Mouse (Mus musculus): ENCODE data around the gene Lrrc8a. TPM values are rescaled to one million over a fixed set of nuclear protein-coding genes. Genes with fewer than 3 reads are reported as not detected.

Lrrc8a gene
- 49.2 and 51.7 TPM in 2 replicates for polyA plus RNA-seq (2014; fragmentation: Nextera tagmentation; extraction: Ambion mirVana)

- peaks cover 9% of the 10 kb centered on the region; the same call in 1 of the 2 replicates for H3K36me3 ChIP-seq (ENCODE audit: control insufficient read depth, insufficient read depth, low read length)
- peak; percentile 97 for ATAC-seq (ENCODE audit: low FRiP score)
Observed at GRCm38 (mm10) chr2:30237199-30237880, at the start of gene Lrrc8a. Lrrc8a (plus strand) TSS chr2:30237715.

GRCm38 (mm10) chr2:30191790-30192580 lies 45.5 kb upstream of the Lrrc8a start:
- DNase-seq (ENCODE audit: low spot score, missing footprints) (no peak), ATAC-seq (ENCODE audit: low FRiP score) (no peak)
- no peaks in the 10 kb centered on the region for H3K36me3 ChIP-seq (ENCODE audit: control insufficient read depth, insufficient read depth, low read length)
- no peaks in the 10 kb centered on the region for H3K4me1 ChIP-seq (ENCODE audit: control insufficient read depth, insufficient read depth, low read length)
- no peaks in the 10 kb centered on the region for H3K27me3 ChIP-seq (ENCODE audit: control insufficient read depth, insufficient read depth, low read length)
- no peak overlapping the region for H3K4me3 ChIP-seq (ENCODE audit: low read depth, low read length)
- no peaks in the 10 kb centered on the region for H3K9me3 ChIP-seq (ENCODE audit: control insufficient read depth, low read length)
- no peak overlapping the region for H3K27ac ChIP-seq (ENCODE audit: low read depth, low read length)
- H3K9ac ChIP-seq (ENCODE audit: low read length), result no peak overlapping the region
- no peak overlapping the region for H3K4me2 ChIP-seq
- WGBS, result 88% methylated on average over 12 of the region's 12 CpGs

More at GRCm38 (mm10) chr2:30237199-30237880, at the start of gene Lrrc8a:
- Histone ChIP-seq H3K9me3 (ENCODE audit: control insufficient read depth, low read length) (no peaks in the 10 kb centered on the region), H3K27ac (ENCODE audit: low read depth, low read length) (peak within 1 kb of the TSS; percentile 68), H3K9ac (ENCODE audit: low read length) (peak within 1 kb of the TSS; percentile 81), H3K4me1 (ENCODE audit: control insufficient read depth, insufficient read depth, low read length) (peaks cover 15% of the 10 kb centered on the region), H3K4me3 (ENCODE audit: low read depth, low read length) (peak within 1 kb of the TSS; percentile 58), H3K4me2 (peak within 1 kb of the TSS; percentile 72), H3K27me3 (ENCODE audit: control insufficient read depth, insufficient read depth, low read length) (no peaks in the 10 kb centered on the region)
- under 1% methylated on average over 56 of the region's 67 CpGs for WGBS
- peak; percentile 100 for DNase-seq (ENCODE audit: low spot score, missing footprints)

- no peak overlapping the region for H3K4me3 ChIP-seq (ENCODE audit: low read depth, low read length)
- no peaks in the 10 kb centered on the region for H3K4me1 ChIP-seq (ENCODE audit: control insufficient read depth, insufficient read depth, low read length)
- H3K36me3 ChIP-seq (ENCODE audit: control insufficient read depth, insufficient read depth, low read length), result no peaks in the 10 kb centered on the region
- no peaks in the 10 kb centered on the region for H3K9me3 ChIP-seq (ENCODE audit: control insufficient read depth, low read length)
- H3K27ac ChIP-seq (ENCODE audit: low read depth, low read length), result no peak overlapping the region
- DNase-seq (ENCODE audit: low spot score, missing footprints), result no peak
- H3K27me3 ChIP-seq (ENCODE audit: control insufficient read depth, insufficient read depth, low read length), result no peaks in the 10 kb centered on the region
- ATAC-seq (ENCODE audit: low FRiP score), result no peak
- WGBS, result 89% methylated on average over 3 of the region's 3 CpGs
- no peak overlapping the region for H3K4me2 ChIP-seq
- no peak overlapping the region for H3K9ac ChIP-seq (ENCODE audit: low read length)
Observed at GRCm38 (mm10) chr2:30194656-30195055, 42.9 kb upstream of the Lrrc8a start.

GRCm38 (mm10) chr2:30198021-30198420 lies 39.5 kb upstream of the Lrrc8a start:
- Histone ChIP-seq H3K9ac (ENCODE audit: low read length) (no peak overlapping the region), H3K27ac (ENCODE audit: low read depth, low read length) (no peak overlapping the region), H3K36me3 (ENCODE audit: control insufficient read depth, insufficient read depth, low read length) (no peaks in the 10 kb centered on the region), H3K4me2 (no peak overlapping the region), H3K4me3 (ENCODE audit: low read depth, low read length) (no peak overlapping the region), H3K27me3 (ENCODE audit: control insufficient read depth, insufficient read depth, low read length) (no peaks in the 10 kb centered on the region), H3K9me3 (ENCODE audit: control insufficient read depth, low read length) (no peaks in the 10 kb centered on the region), H3K4me1 (ENCODE audit: control insufficient read depth, insufficient read depth, low read length) (no peaks in the 10 kb centered on the region)
- 69% methylated on average over 4 of the region's 4 CpGs for WGBS
- ATAC-seq (ENCODE audit: low FRiP score), result no peak
- DNase-seq (ENCODE audit: low spot score, missing footprints), result no peak

- H3K9ac ChIP-seq (ENCODE audit: low read length), result no peak overlapping the region
- H3K36me3 ChIP-seq (ENCODE audit: control insufficient read depth, insufficient read depth, low read length), result no peaks in the 10 kb centered on the region
- no peaks in the 10 kb centered on the region for H3K9me3 ChIP-seq (ENCODE audit: control insufficient read depth, low read length)
- no peak overlapping the region for H3K4me2 ChIP-seq
- H3K27ac ChIP-seq (ENCODE audit: low read depth, low read length), result no peak overlapping the region
- no peak overlapping the region for H3K4me3 ChIP-seq (ENCODE audit: low read depth, low read length)
- H3K4me1 ChIP-seq (ENCODE audit: control insufficient read depth, insufficient read depth, low read length), result peaks cover 6% of the 10 kb centered on the region
- WGBS, result 78% methylated on average over 1 of the region's 1 CpGs
- H3K27me3 ChIP-seq (ENCODE audit: control insufficient read depth, insufficient read depth, low read length), result no peaks in the 10 kb centered on the region
- ATAC-seq (ENCODE audit: low FRiP score) (no peak), DNase-seq (ENCODE audit: low spot score, missing footprints) (no peak)
Observed at GRCm38 (mm10) chr2:30199984-30200383, 37.5 kb upstream of the Lrrc8a start.

- Histone ChIP-seq H3K4me1 (ENCODE audit: control insufficient read depth, insufficient read depth, low read length) (peaks cover 8% of the 10 kb centered on the region), H3K27me3 (ENCODE audit: control insufficient read depth, insufficient read depth, low read length) (no peaks in the 10 kb centered on the region), H3K4me2 (no peak overlapping the region), H3K27ac (ENCODE audit: low read depth, low read length) (no peak overlapping the region), H3K9ac (ENCODE audit: low read length) (no peak overlapping the region), H3K9me3 (ENCODE audit: control insufficient read depth, low read length) (no peaks in the 10 kb centered on the region), H3K36me3 (ENCODE audit: control insufficient read depth, insufficient read depth, low read length) (no peaks in the 10 kb centered on the region), H3K4me3 (ENCODE audit: low read depth, low read length) (no peak overlapping the region)
- 91% methylated on average over 5 of the region's 5 CpGs for WGBS
- DNase-seq (ENCODE audit: low spot score, missing footprints) (no peak), ATAC-seq (ENCODE audit: low FRiP score) (no peak)
Observed at GRCm38 (mm10) chr2:30200388-30200925, 37.1 kb upstream of the Lrrc8a start.

GRCm38 (mm10) chr2:30203439-30203838 lies 34.1 kb upstream of the Lrrc8a start:
- DNase-seq (ENCODE audit: low spot score, missing footprints) (peak; percentile 90), ATAC-seq (ENCODE audit: low FRiP score) (no peak)
- Histone ChIP-seq H3K9ac (ENCODE audit: low read length) (no peak overlapping the region), H3K4me3 (ENCODE audit: low read depth, low read length) (no peak overlapping the region), H3K27ac (ENCODE audit: low read depth, low read length) (no peak overlapping the region), H3K36me3 (ENCODE audit: control insufficient read depth, insufficient read depth, low read length) (no peaks in the 10 kb centered on the region), H3K4me2 (no peak overlapping the region), H3K4me1 (ENCODE audit: control insufficient read depth, insufficient read depth, low read length) (peaks cover 12% of the 10 kb centered on the region), H3K27me3 (ENCODE audit: control insufficient read depth, insufficient read depth, low read length) (no peaks in the 10 kb centered on the region), H3K9me3 (ENCODE audit: control insufficient read depth, low read length) (no peaks in the 10 kb centered on the region)
- 73% methylated on average over 7 of the region's 7 CpGs for WGBS

GRCm38 (mm10) chr2:30205255-30205628 lies 32.3 kb upstream of the Lrrc8a start:
- ATAC-seq (ENCODE audit: low FRiP score) (peak; percentile 54; the same call in 1 of the 2 replicates), DNase-seq (ENCODE audit: low spot score, missing footprints) (no peak)

More at GRCm38 (mm10) chr2:30205255-30205628, 32.3 kb upstream of the Lrrc8a start:
- H3K4me3 ChIP-seq (ENCODE audit: low read depth, low read length), result peak overlapping the region; percentile 73
- peak overlapping the region; percentile 68 for H3K9ac ChIP-seq (ENCODE audit: low read length)
- 1% methylated on average over 13 of the region's 13 CpGs for WGBS
- H3K36me3 ChIP-seq (ENCODE audit: control insufficient read depth, insufficient read depth, low read length), result no peaks in the 10 kb centered on the region
- peak overlapping the region; percentile 50; the same call in 1 of the 2 replicates for H3K27ac ChIP-seq (ENCODE audit: low read depth, low read length)
- no peaks in the 10 kb centered on the region for H3K27me3 ChIP-seq (ENCODE audit: control insufficient read depth, insufficient read depth, low read length)
- peaks cover 12% of the 10 kb centered on the region for H3K4me1 ChIP-seq (ENCODE audit: control insufficient read depth, insufficient read depth, low read length)
- H3K9me3 ChIP-seq (ENCODE audit: control insufficient read depth, low read length), result no peaks in the 10 kb centered on the region
- H3K4me2 ChIP-seq, result peak overlapping the region; percentile 85

Data from midbrain, embryonic 11.5 days (tissue).